Mouse (Mus musculus) erythroblast, embryonic 14.5 days (primary cell): ENCODE measurements around the gene Dock3.

Experiments
- GATA1 ChIP-seq: IDR thresholded peaks from 2 replicates; pipeline ENCODE4 v1.6.1; 2012; ENCODE audit warnings: low read length, inconsistent platforms, mixed read lengths
- TAL1 ChIP-seq: IDR thresholded peaks from 3 replicates; pipeline ENCODE4 v1.6.1; 2012; ENCODE audit warnings: low read length, inconsistent platforms, mixed read lengths

DNA sequence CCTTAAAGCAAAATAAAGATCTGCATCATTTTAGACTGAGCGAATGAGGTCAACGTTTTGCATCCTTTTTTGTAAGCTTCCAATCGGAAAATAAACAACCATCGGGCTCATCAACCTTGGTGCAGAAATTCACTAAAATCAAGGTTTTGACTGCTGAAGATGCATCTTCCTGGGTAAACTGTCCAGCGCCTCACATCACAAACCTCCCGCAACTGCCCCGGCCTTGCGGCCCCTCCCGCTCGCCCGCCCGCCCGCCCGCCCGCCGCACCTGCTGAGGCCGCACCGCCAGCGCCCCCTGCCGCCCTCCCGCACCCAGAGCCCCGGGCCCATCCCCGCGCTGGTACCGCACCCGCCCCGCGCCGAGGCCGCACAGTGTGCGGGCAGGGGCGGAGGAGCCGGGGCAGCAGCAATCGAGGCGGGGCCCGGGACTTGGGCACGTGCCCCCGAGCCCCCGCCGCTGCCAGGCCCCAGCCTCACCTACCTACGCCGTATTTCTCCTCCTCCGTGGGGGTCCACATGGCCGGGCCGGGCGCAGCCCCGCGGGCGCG lies 644 bp downstream of the Dock3 start:
- TF ChIP-seq TAL1 (no peak), GATA1 (no peak)
